Mouse (Mus musculus): Measurements from ENCODE around the gene Aqp1.

Gene Aqp1

GRCm38 (mm10) chr6:55356976-55357635 lies 20.9 kb downstream of the Aqp1 start:
- no peak for DNase-seq (ENCODE audit: low spot score)

DNA sequence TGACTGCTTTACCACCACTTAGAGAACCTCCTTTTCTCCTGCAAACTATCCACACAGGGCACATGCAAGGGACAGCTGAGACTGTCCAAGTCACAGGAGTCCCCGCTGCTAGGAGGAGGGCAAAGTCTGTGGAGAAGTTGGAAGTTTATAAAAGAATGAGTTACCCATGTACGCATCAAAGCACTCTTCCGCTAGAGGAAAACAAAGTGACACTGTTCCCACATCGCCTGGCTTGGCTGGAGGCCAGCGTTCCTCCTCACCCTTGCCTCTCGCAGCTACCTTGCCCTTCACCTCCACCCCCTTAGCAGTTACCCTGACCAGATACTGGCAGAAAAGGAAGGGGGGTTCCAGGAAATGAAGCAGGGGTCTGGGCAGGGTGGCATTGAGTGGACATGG lies 21.4 kb downstream of the Aqp1 start:
- DNase-seq (ENCODE audit: low spot score) = no peak

- peak; percentile 72 for DNase-seq (ENCODE audit: low spot score)
Measured at GRCm38 (mm10) chr6:55358731-55359143, 22.5 kb downstream of the Aqp1 start.

GRCm38 (mm10) chr6:55362663-55363062 lies 26.4 kb downstream of the Aqp1 start:
- DNase-seq (ENCODE audit: low spot score) = no peak

DNA sequence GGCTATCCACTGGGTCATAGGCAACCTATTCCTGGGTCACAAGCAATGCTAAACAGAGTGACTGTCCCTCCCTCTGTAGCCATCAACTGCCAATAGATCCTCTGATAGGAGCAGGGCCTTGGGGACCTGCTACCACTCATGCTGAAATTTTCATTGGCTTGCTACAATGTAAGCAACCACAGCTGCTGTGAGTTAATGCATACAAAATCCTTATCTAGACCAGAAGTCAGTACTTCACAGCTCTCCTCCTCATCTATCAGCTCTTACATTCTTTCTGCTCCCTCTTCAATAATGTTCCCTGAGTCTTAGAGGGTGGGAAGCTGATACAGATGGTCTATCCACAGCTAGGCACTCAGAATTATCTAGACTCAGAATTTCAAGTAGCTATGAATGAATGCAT lies 30.9 kb downstream of the Aqp1 start:
- DNase-seq (ENCODE audit: low spot score) = no peak

- DNase-seq (ENCODE audit: low spot score) = no peak
Measured at GRCm38 (mm10) chr6:55370831-55371230, 34.6 kb downstream of the Aqp1 start.

DNA sequence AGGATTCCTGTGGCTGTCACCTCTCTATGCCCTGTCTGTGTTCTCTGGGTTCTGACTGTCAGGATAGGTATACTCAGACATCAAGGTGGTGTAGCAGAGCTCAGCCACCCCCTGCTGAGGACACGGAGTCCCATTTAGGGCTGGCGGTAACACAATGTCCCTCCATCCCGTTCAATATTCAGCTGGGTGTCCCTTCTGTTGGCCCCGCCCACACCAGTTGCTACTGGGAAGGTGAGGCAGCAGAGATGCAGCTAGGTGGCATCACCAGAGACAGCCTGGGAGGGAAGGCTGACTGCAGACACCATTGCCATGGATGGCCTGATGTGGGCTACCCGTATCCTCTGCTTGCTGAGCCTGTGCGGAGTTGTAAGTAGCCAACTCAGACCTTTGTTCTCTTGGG lies 39.8 kb downstream of the Aqp1 start, which contains the start of gene Ghrhr:
Gene Ghrhr, plus strand, starts transcription at position 220 of the 400 bp plus-strand sequence.
- DNase-seq (ENCODE audit: low spot score) = no peak

DNA sequence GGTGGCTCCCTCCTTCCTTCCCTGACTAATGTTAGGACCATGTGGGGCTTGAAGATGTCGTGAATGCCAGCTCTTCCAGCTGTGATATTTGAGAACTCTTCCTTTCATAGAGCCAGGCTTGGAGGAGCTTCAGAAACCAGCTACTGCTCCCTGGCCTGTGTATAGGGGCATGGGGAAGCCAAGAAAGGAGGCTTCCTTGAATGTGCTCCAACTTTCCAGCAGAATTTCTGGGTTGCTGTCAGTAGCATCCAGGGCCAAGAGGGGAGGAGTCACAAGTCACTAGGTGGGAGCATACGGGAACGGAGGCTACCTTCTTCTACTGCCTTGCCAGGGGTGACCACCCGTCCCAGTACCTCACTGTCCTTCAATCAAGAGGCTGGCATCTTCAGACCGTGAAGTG lies 40.3 kb downstream of the Aqp1 start:
- no peak for DNase-seq (ENCODE audit: low spot score)

DNA sequence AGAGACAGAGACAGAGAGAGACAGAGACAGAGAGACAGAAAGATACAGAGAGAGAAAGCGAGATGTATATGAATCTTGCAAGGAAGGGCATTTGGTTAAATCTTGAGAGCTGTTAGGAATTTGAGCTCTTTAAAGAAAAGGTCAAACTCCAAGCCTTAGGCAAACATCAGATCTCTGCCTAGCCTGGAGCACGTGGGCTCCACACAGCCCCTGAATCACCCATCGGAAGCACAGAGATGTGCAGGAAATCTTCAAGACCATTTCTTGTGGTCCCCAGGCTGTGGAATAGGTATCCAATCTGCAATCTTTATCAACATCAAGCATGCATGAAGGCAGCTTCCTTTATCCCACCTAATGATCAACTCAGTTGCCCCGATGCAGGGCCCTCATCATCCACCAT lies 41.2 kb downstream of the Aqp1 start:
- DNase-seq (ENCODE audit: low spot score) = no peak

DNA sequence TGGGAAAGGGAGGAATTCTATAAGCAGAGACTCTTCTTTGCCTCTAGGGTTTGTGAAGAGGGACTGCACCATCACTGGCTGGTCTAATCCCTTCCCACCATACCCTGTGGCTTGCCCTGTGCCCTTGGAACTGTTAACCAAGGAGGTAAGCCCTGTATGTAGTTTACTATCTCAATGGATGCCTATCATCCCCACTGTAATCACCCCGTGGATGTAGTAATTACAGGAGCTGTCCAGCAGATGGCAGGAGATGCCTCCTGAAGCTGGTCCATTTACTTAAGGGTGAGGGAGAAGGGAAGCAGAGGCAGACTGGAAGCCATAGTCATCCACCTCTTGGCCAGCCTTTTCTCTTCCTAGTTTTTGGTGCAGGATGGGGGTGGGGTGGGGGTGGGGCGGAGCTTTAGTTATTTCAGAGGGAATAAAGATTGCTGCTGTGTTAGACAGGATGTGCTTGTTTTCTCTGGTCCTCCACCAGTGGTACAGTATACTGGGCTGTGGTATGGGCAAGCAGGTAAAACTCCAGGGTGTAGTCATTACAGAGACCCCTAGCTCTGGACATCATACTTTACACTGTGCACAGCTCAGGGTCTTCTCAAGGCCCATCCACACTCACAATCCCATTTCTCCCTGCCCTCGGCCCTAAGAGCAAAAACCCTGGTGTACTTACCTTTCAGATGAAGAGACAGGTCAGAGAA lies 43.6 kb downstream of the Aqp1 start:
- DNase-seq (ENCODE audit: low spot score) = peak; percentile 72

- no peak for DNase-seq (ENCODE audit: low spot score)
Measured at GRCm38 (mm10) chr6:55381966-55382365, 45.7 kb downstream of the Aqp1 start.

DNA sequence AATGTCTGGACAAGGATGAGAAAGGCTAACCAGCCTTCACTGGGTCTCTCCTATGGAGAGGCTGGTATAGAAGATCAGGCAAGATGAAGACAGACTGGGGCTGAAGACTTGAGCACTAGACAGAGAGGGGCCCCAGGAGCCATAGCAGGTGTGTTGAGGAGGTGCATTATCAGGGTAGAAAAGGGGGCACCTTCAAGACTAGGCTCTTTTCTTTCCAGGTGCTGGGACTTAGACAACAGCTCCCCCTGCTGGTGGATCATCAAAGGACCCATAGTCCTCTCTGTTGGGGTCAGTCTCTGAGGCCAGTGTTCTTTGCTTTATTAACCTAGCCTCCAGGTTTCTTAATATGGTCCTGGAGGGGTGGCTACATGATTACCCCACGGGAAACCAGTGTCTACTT lies 47.7 kb downstream of the Aqp1 start:
- peak; percentile 76 for DNase-seq (ENCODE audit: low spot score)

- no peak for DNase-seq (ENCODE audit: low spot score)
Measured at GRCm38 (mm10) chr6:55384356-55384951, 48.2 kb downstream of the Aqp1 start.

- peak; percentile 23 for DNase-seq (ENCODE audit: low spot score)
Measured at GRCm38 (mm10) chr6:55388546-55389169, 52.4 kb downstream of the Aqp1 start.

DNA sequence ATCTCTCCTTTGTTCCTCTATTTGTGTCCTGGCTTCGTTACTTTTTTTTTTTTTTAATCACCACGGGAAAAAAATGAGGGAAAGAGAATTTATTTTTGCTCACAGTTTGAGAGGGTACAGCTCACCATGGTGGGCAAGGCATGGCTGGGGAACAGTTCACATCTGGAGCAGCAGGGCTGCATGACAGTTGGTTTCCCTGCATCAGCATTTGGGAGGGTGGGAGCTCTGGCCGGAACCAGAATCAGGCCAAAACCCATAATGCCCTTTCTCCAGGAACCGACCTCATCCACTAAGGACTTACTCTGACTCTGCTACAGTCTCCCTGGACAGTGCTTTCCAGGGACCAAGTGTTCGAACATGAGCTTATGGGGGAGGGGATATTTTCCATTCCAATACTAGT lies 53.1 kb downstream of the Aqp1 start:
- DNase-seq (ENCODE audit: low spot score) = no peak

GRCm38 (mm10) chr6:55391814-55392213 lies 55.6 kb downstream of the Aqp1 start:
- peak; percentile 79 for DNase-seq (ENCODE audit: low spot score)

DNA sequence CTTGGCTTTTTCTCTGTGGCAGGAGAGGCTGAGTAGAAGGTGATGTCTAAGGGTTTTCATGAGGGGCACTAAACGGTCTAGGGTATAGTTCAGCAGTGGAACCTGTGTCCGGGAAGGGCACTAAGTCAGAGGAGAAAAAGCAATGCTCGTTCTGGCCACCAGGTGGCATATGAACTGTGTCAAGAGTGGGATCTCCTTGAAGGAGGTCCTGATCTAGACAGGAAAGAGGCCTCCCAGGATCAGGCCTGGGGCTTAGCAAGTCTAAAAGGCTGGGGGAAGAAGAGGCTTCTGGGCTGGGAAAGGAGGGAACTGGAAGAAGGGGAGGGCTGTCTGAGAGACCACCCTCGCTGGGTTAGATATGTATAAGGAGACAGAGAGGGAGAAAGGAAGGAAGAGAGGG lies 56.2 kb downstream of the Aqp1 start:
- peak; percentile 95 for DNase-seq (ENCODE audit: low spot score)

DNA sequence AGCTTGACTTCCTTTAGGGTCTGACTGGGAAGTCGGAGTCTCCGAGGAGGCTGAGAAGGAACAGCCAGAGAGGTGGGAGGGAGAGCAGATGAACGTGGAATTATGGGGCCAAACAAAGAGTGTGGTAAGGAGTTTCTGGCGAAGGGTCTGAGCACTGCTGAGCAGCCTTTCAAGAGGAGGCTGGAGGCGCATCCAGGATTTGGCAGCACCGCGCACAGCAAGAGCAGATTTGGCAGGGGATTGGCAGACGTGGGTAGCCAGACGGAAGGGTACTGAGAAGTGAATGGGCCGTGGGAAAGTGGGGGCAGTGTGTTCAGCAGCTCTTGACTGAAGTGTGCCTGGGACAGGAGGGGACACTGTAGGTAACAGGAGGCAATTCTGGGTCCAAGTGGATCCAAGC lies 58.6 kb downstream of the Aqp1 start:
- no peak for DNase-seq (ENCODE audit: low spot score)

- peak; percentile 41 for DNase-seq (ENCODE audit: low spot score)
Measured at GRCm38 (mm10) chr6:55396176-55396575, 59.9 kb downstream of the Aqp1 start.

- peak; percentile 17 for DNase-seq (ENCODE audit: low spot score)
Measured at GRCm38 (mm10) chr6:55396622-55397041, 60.4 kb downstream of the Aqp1 start.

Measured in embryo, embryonic 10.5 days (tissue).